Comparison of ENCODE assay signal across 18 mouse cellular contexts in the genomic region with DNA sequence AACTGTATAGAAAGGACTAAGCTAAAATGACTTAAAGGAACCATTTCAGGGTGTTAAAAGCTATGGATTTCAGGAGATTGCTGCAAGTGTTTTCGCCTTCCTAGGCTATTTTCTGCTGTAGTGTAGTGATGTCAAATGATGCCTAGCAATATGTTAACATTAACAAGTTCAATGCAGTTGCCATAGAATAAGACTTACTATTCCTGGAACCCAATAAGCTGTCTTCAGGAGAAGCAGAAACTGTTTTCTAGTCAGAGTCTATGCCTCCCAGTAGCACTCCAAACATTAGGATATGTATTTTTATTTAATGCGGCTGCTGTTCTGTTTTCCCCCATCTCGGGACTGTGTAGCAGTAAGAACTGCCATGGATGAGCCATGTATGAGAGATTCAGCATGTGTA.
DNase-seq lines count a peak whose midpoint lies in the region; ATAC-seq lines count a peak whose summit lies in the region.
"Had no signal": no experiment of that assay in that cellular context is flagged by ENCODE, and none has a peak within 500 bp of the region (broad histone marks: within the 10 kb centered on the region; RNA-seq: fewer than 3 reads in every experiment).

No protein-coding gene starts in this region.

- no peak overlapping the region for H3K9ac ChIP-seq in hindbrain, embryonic 12.5 days
- H3K9ac ChIP-seq in midbrain, embryonic 14.5 days (replicated peaks; ENCODE audit: low read length) = no peak overlapping the region
- H3K9ac ChIP-seq in intestine, embryonic 15.5 days = no peak overlapping the region
- H3K9ac ChIP-seq: kidney, embryonic 15.5 days; limb, embryonic 12.5 days; liver, embryonic 13.5 days; lung, embryonic 15.5 days; neural tube, embryonic 13.5 days had no signal

- peak; percentile 51 for ATAC-seq in frontal cortex, adult (ENCODE audit: low TSS enrichment)
- no peak for ATAC-seq in hindbrain, embryonic 12.5 days (ENCODE audit: low FRiP score)
- no peak for ATAC-seq in midbrain, embryonic 14.5 days (ENCODE audit: low FRiP score, low TSS enrichment)
- ATAC-seq in intestine, embryonic 15.5 days = no peak
- ATAC-seq: inflammation-experienced regulatory T-cells, adult 6 months had no signal

- peaks cover 4% of the 10 kb centered on the region; the same call in 1 of the 2 replicates for H3K9me3 ChIP-seq in forebrain, embryonic 10.5 days
- no peaks in the 10 kb centered on the region for H3K9me3 ChIP-seq in hindbrain, embryonic 12.5 days (replicated peaks)
- no peaks in the 10 kb centered on the region for H3K9me3 ChIP-seq in midbrain, embryonic 14.5 days (ENCODE audit: control insufficient read depth, low read length)
- no peaks in the 10 kb centered on the region for H3K9me3 ChIP-seq in intestine, embryonic 15.5 days
- H3K9me3 ChIP-seq: heart, embryonic 10.5 days; kidney, embryonic 15.5 days; limb, embryonic 12.5 days; liver, embryonic 13.5 days; lung, embryonic 15.5 days; neural tube, embryonic 13.5 days had no signal

- no peak overlapping the region for H3K4me2 ChIP-seq in hindbrain, embryonic 12.5 days (replicated peaks)
- H3K4me2 ChIP-seq in midbrain, embryonic 14.5 days (ENCODE audit: low read length) = no peak overlapping the region
- no peak overlapping the region for H3K4me2 ChIP-seq in intestine, embryonic 15.5 days (replicated peaks)
- H3K4me2 ChIP-seq: kidney, embryonic 15.5 days; limb, embryonic 12.5 days; liver, embryonic 13.5 days; lung, embryonic 15.5 days; neural tube, embryonic 13.5 days had no signal

- H3K4me1 ChIP-seq in forebrain, embryonic 10.5 days = peaks cover 46% of the 10 kb centered on the region
- H3K4me1 ChIP-seq in hindbrain, embryonic 12.5 days = peaks cover 16% of the 10 kb centered on the region
- H3K4me1 ChIP-seq in midbrain, embryonic 14.5 days (ENCODE audit: control insufficient read depth, insufficient read depth, low read length) = peaks cover 21% of the 10 kb centered on the region
- H3K4me1 ChIP-seq in intestine, embryonic 15.5 days (replicated peaks) = no peaks in the 10 kb centered on the region
- H3K4me1 ChIP-seq: kidney, embryonic 15.5 days; liver, embryonic 13.5 days had no signal

- no peak for DNase-seq in frontal cortex, postnatal 25 days (ENCODE audit: low spot score in 2 of 2)
- no peak for DNase-seq in forebrain, embryonic 10.5 days (ENCODE audit: extremely low spot score, low spot score)
- no peak for DNase-seq in midbrain, embryonic 14.5 days
- no peak for DNase-seq in cerebellum, postnatal 4 days (ENCODE audit: low spot score in 2 of 2)
- no peak for DNase-seq in layer of hippocampus, adult 9-11 months
- DNase-seq: cerebellum, adult 9-11 months; heart, postnatal 10 days; liver, embryonic 13.5 days had no signal

- peak overlapping the region; percentile 85 for H3K27ac ChIP-seq in forebrain, embryonic 10.5 days
- peak overlapping the region; percentile 84 for H3K27ac ChIP-seq in hindbrain, embryonic 12.5 days
- peak overlapping the region; percentile 79; the same call in 1 of the 2 replicates for H3K27ac ChIP-seq in midbrain, embryonic 14.5 days (replicated peaks; ENCODE audit: low read depth, low read length)
- H3K27ac ChIP-seq in intestine, embryonic 15.5 days = no peak overlapping the region
- H3K27ac ChIP-seq: heart, embryonic 10.5 days; kidney, embryonic 15.5 days; limb, embryonic 12.5 days; liver, embryonic 13.5 days; lung, embryonic 15.5 days; macrophage had no signal

- H3K4me3 ChIP-seq in forebrain, embryonic 10.5 days = no peak overlapping the region
- no peak overlapping the region for H3K4me3 ChIP-seq in hindbrain, embryonic 12.5 days
- H3K4me3 ChIP-seq in midbrain, embryonic 14.5 days (replicated peaks; ENCODE audit: low read depth, low read length) = no peak overlapping the region
- H3K4me3 ChIP-seq in intestine, embryonic 15.5 days (replicated peaks) = no peak overlapping the region
- H3K4me3 ChIP-seq: heart, embryonic 10.5 days; kidney, embryonic 15.5 days; limb, embryonic 12.5 days; liver, embryonic 13.5 days; lung, embryonic 15.5 days; neural tube, embryonic 13.5 days had no signal

- no peaks in the 10 kb centered on the region for H3K27me3 ChIP-seq in forebrain, embryonic 10.5 days (ENCODE audit: poor library complexity, severe bottlenecking)
- no peaks in the 10 kb centered on the region for H3K27me3 ChIP-seq in hindbrain, embryonic 12.5 days
- no peaks in the 10 kb centered on the region for H3K27me3 ChIP-seq in midbrain, embryonic 14.5 days (ENCODE audit: control insufficient read depth, insufficient read depth, low read length)
- no peaks in the 10 kb centered on the region for H3K27me3 ChIP-seq in intestine, embryonic 15.5 days (replicated peaks)
- H3K27me3 ChIP-seq: kidney, embryonic 15.5 days; limb, embryonic 12.5 days; liver, embryonic 13.5 days; lung, embryonic 15.5 days; neural tube, embryonic 13.5 days had no signal

- H3K36me3 ChIP-seq in forebrain, embryonic 10.5 days (replicated peaks) = no peaks in the 10 kb centered on the region
- no peaks in the 10 kb centered on the region for H3K36me3 ChIP-seq in hindbrain, embryonic 12.5 days
- H3K36me3 ChIP-seq in midbrain, embryonic 14.5 days (ENCODE audit: control insufficient read depth, insufficient read depth, low read length) = no peaks in the 10 kb centered on the region
- H3K36me3 ChIP-seq in intestine, embryonic 15.5 days = no peaks in the 10 kb centered on the region
- H3K36me3 ChIP-seq: heart, embryonic 10.5 days; kidney, embryonic 15.5 days; limb, embryonic 12.5 days; liver, embryonic 13.5 days; lung, embryonic 15.5 days; neural tube, embryonic 13.5 days had no signal

- WGBS in forebrain, embryonic 10.5 days = 89% methylated on average over 3 of the region's 3 CpGs
- 95% methylated on average over 3 of the region's 3 CpGs for WGBS in hindbrain, embryonic 12.5 days
- WGBS in midbrain, embryonic 14.5 days = 87% methylated on average over 3 of the region's 3 CpGs
- WGBS in intestine, embryonic 15.5 days = 90% methylated on average over 3 of the region's 3 CpGs
